Comparison of ENCODE assay signal across 8 mouse cellular contexts in the genomic region with DNA sequence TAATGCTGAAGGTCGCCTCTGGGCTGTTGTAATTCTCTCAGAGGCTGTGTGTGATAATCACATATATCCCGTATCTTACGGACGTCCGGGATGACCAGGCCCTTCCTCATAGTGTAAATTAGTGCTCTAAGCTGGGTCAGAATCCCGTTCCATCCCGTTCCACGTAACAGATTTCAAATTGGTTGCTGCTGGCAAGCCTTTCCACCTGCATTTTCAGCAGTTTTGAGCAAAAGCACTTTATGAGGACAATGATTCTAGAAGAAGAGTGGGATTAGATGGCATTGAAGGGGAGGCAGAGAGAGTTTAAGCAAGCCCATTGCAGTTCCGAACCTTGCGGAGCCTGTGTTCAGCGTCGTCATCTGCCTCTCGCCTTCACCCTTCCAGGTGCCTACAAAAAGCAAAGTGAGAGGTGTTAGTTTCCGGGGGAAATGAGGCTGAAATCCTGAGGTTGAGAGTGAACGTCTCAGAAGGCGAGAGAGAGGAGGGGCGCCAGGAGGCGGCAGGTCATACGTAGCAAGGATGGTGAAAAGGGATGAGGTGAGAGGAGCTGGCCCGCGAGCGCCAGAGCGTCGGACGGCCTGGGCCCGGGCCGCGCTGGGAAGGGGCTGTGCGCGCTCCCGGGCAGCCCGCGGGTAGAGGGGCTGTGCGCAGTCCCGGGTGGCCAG. TPM values are rescaled to one million over a fixed set of nuclear protein-coding genes. Genes with fewer than 3 reads are reported as not detected.
DNase-seq lines count a peak whose midpoint lies in the region; ATAC-seq lines count a peak whose summit lies in the region.

No protein-coding gene starts in this region.

- peak overlapping the region; percentile 61 for H3K4me3 ChIP-seq in liver, embryonic 11.5 days (ENCODE audit: low read depth, low read length)

- 3% methylated on average over 35 of the region's 35 CpGs for WGBS in liver, embryonic 11.5 days

- peak; percentile 58 for ATAC-seq in frontal cortex, adult (ENCODE audit: low TSS enrichment)
- peak; percentile 64; the same call in 1 of the 2 replicates for ATAC-seq in liver, embryonic 11.5 days (replicated peaks; ENCODE audit: low FRiP score)

- H3K27ac ChIP-seq in liver, embryonic 11.5 days (ENCODE audit: low read depth, low read length) = peak overlapping the region; percentile 42; the same call in 1 of the 2 replicates

- H3K9ac ChIP-seq in liver, embryonic 11.5 days (ENCODE audit: low read depth, low read length) = peak overlapping the region; percentile 60

- H3K4me1 ChIP-seq in liver, embryonic 11.5 days (replicated peaks; ENCODE audit: control insufficient read depth, insufficient read depth, low read length) = no peaks in the 10 kb centered on the region

- peak overlapping the region; percentile 75 for H3K4me2 ChIP-seq in liver, embryonic 11.5 days

- no peaks in the 10 kb centered on the region for H3K9me3 ChIP-seq in liver, embryonic 11.5 days (ENCODE audit: control insufficient read depth, low read length)

- H3K27me3 ChIP-seq in liver, embryonic 11.5 days (replicated peaks; ENCODE audit: control insufficient read depth, insufficient read depth, low read length) = no peaks in the 10 kb centered on the region

- DNase-seq in frontal cortex, postnatal 10 days (ENCODE audit: low spot score in 2 of 2) = no peak
- DNase-seq in spleen, postnatal 36 days (ENCODE audit: low spot score in 2 of 2) = peak; percentile 56 to 68
- DNase-seq in spleen, adult 18-20 months = no peak
- DNase-seq in frontal cortex, postnatal 36 days (ENCODE audit: low spot score in 2 of 2) = peak; percentile 4 to 5
- DNase-seq in liver, embryonic 11.5 days (ENCODE audit: low spot score) = peak; percentile 33
- DNase-seq in retina, embryonic 14.5 days (ENCODE audit: low spot score) = peak; percentile 29
- no peak for DNase-seq in layer of hippocampus, adult 9-10 months (ENCODE audit: low spot score)

- no peaks in the 10 kb centered on the region for H3K36me3 ChIP-seq in liver, embryonic 11.5 days (ENCODE audit: control insufficient read depth, insufficient read depth, low read length)

RNA-seq across cellular contexts. Expression of a gene that starts 0.5 kb away (rescaled TPM):
- 8.4 and 9.2 TPM in 2 replicates for polyA plus RNA-seq in liver, embryonic 11.5 days (2014; fragmentation: Nextera tagmentation; extraction: Ambion mirVana)

RNA-seq across cellular contexts. Expression of a gene that starts 35.8 kb away (rescaled TPM):
- polyA plus RNA-seq in liver, embryonic 11.5 days (2014; fragmentation: Nextera tagmentation; extraction: Ambion mirVana) = 53.1 and 54.9 TPM in 2 replicates

RNA-seq across cellular contexts. Expression of a gene that starts 36.3 kb away (rescaled TPM):
- 19.9 and 25.0 TPM in 2 replicates for polyA plus RNA-seq in liver, embryonic 11.5 days (2014; fragmentation: Nextera tagmentation; extraction: Ambion mirVana)

RNA-seq across cellular contexts. Expression of a gene that starts 55.5 kb away (rescaled TPM):
- polyA plus RNA-seq in liver, embryonic 11.5 days (2014; fragmentation: Nextera tagmentation; extraction: Ambion mirVana) = 69.8 and 77.3 TPM in 2 replicates

Comparison
In these comparisons a context has a peak if more than half of its experiments do, and no peak if none do; other contexts are left out.
1. DNase-seq: peak in spleen, postnatal 36 days (2 of 2), frontal cortex, postnatal 36 days (2 of 2), liver, embryonic 11.5 days (single experiment) and retina, embryonic 14.5 days (single experiment); none in frontal cortex, postnatal 10 days (0 of 2), spleen, adult 18-20 months (0 of 2) and layer of hippocampus, adult 9-10 months (single experiment).